Mouse (Mus musculus) liver, embryonic 11.5 days (tissue): ENCODE results near the gene Gm3045. TPM values are rescaled to one million over a fixed set of nuclear protein-coding genes. Genes with fewer than 3 reads are reported as not detected.

Source experiments
- ATAC-seq: fragments of 200-750 bp; cut with Nextera tagmentation; replicated peaks from 2 replicates; pipeline ENCODE4 v1.8.0; 2017; ENCODE audit warnings: moderate number of reproducible peaks, mild to moderate bottlenecking, moderate TSS enrichment, moderate library complexity; ENCODE audit not compliant: low FRiP score
- DNase-seq: peaks from one replicate; pipeline ENCODE4 v3.0.0-alpha.2; 2017; ENCODE audit warnings: low spot score
- H3K27ac ChIP-seq: fragments of 300-500 bp; sonication (generic); 2 replicates; pipeline ENCODE4 v1.5.1; 2014; ENCODE audit warnings: mild to moderate bottlenecking, low read depth, low read length, control low read depth
- H3K27me3 ChIP-seq: fragments of 300-500 bp; sonication (generic); replicated peaks from 2 replicates; pipeline ENCODE4 v1.6.1; 2014; ENCODE audit warnings: low read length, mixed read lengths; ENCODE audit not compliant: control insufficient read depth, insufficient read depth
- H3K36me3 ChIP-seq: fragments of 300-500 bp; sonication (generic); 2 replicates; pipeline ENCODE4 v1.6.1; 2014; ENCODE audit warnings: mild to moderate bottlenecking, low read length, moderate library complexity, mixed read lengths; ENCODE audit not compliant: control insufficient read depth, insufficient read depth
- H3K4me1 ChIP-seq: fragments of 300-500 bp; sonication (generic); replicated peaks from 2 replicates; pipeline ENCODE4 v1.6.1; 2014; ENCODE audit warnings: low read length, mixed read lengths; ENCODE audit not compliant: control insufficient read depth, insufficient read depth
- H3K4me2 ChIP-seq: fragments of 300-500 bp; sonication (generic); 2 replicates; pipeline ENCODE4 v1.6.1; 2014; ENCODE audit warnings: mild to moderate bottlenecking, control low read depth, moderate library complexity
- H3K4me3 ChIP-seq: fragments of 300-500 bp; sonication (generic); 2 replicates; pipeline ENCODE4 v1.5.1; 2014; ENCODE audit warnings: low read depth, low read length, control low read depth
- H3K9ac ChIP-seq: fragments of 300-500 bp; sonication (generic); 2 replicates; pipeline ENCODE4 v1.6.1; 2014; ENCODE audit warnings: low read depth, low read length, control low read depth
- H3K9me3 ChIP-seq: fragments of 300-500 bp; sonication (generic); 2 replicates; pipeline ENCODE4 v1.6.1; 2016; ENCODE audit warnings: low read length, inconsistent platforms, mixed read lengths; ENCODE audit not compliant: control insufficient read depth
- WGBS: fragments of 180-500 bp; shearing (Covaris S2); extraction: QIAGEN DNeasy Blood & Tissue Kit; methylation state at CpG from one replicate; pipeline ENCODE4 v1.1.7; 2014; 5-methylcytosine and 5-hydroxymethylcytosine counted together
- polyA plus RNA-seq: library from polyadenylated mRNA; unstranded; fragments of >200 nt; fragmentation: Nextera tagmentation; extraction: Ambion mirVana; gene quantifications from 2 replicates; pipeline ENCODE4 v1.2.1, GENCODE M21; 2014

Gm3045 gene
- polyA plus RNA-seq, 1 experiment from 2014 or later, result not detected

GRCm38 (mm10) chr13:56449239-56450030 lies 23.0 kb downstream of the Gm3045 start:
- ATAC-seq, result no peak
- Histone ChIP-seq H3K9me3 (no peaks in the 10 kb centered on the region), H3K27ac (no peak overlapping the region), H3K27me3 (no peaks in the 10 kb centered on the region; the same call in 1 of the 2 replicates), H3K4me1 (no peaks in the 10 kb centered on the region), H3K36me3 (no peaks in the 10 kb centered on the region), H3K4me3 (no peak overlapping the region), H3K9ac (no peak overlapping the region), H3K4me2 (no peak overlapping the region)
- 74% methylated on average over 10 of the region's 10 CpGs for WGBS
- no peak for DNase-seq

DNA sequence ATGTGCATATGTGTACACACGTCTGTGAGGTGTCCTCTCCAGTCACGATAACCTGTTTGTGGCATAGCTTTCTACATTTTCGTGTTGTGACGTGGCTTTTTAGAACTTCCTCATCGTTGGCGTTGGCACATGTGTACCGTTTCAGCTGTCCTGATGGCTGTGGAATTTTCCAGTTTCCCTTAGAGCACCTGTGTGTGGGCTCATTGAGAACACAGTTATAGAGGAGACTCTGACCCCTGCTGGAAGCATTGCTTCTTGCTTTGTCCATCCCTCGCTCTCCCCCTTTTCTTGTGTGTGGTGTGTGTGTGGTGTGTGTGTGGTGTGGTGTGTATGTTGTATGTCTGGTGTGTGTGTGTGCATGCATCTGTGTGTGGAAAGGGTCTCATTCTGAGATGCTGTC lies 23.6 kb downstream of the Gm3045 start:
- no peak for DNase-seq
- no peaks in the 10 kb centered on the region for H3K9me3 ChIP-seq
- ATAC-seq, result no peak
- WGBS, result 81% methylated on average over 8 of the region's 8 CpGs
- H3K4me2 ChIP-seq, result no peak overlapping the region
- no peaks in the 10 kb centered on the region for H3K4me1 ChIP-seq
- no peak overlapping the region for H3K27ac ChIP-seq
- no peak overlapping the region for H3K4me3 ChIP-seq
- H3K36me3 ChIP-seq, result no peaks in the 10 kb centered on the region
- no peak overlapping the region for H3K9ac ChIP-seq
- H3K27me3 ChIP-seq, result no peaks in the 10 kb centered on the region; the same call in 1 of the 2 replicates

DNA sequence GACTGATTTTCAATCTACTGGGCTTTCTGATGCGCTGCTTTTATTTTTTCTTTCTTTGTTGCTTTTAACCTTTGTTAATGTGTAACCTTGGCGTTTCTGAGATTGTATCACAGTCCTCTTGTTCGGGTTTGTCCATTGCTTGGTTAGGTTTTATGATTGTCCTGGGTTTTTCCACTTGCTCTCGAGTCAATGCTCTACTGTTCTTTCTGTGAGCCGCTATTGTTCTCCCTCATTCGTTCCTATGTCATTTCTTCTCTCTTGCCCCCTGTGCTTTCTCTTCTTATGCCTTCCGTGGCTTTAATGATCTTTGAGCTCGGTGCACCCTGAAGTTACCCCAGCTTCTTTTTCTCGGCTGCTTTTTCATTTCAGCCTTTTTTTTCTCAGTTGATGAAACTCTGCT lies 31.6 kb downstream of the Gm3045 start:
- H3K27ac ChIP-seq, result no peak overlapping the region
- H3K4me1 ChIP-seq, result no peaks in the 10 kb centered on the region
- 69% methylated on average over 9 of the region's 9 CpGs for WGBS
- no peak overlapping the region for H3K4me3 ChIP-seq
- H3K36me3 ChIP-seq, result no peaks in the 10 kb centered on the region
- ATAC-seq (no peak), DNase-seq (no peak)
- no peak overlapping the region for H3K4me2 ChIP-seq
- no peaks in the 10 kb centered on the region for H3K27me3 ChIP-seq
- no peak overlapping the region for H3K9ac ChIP-seq
- no peaks in the 10 kb centered on the region for H3K9me3 ChIP-seq

DNA sequence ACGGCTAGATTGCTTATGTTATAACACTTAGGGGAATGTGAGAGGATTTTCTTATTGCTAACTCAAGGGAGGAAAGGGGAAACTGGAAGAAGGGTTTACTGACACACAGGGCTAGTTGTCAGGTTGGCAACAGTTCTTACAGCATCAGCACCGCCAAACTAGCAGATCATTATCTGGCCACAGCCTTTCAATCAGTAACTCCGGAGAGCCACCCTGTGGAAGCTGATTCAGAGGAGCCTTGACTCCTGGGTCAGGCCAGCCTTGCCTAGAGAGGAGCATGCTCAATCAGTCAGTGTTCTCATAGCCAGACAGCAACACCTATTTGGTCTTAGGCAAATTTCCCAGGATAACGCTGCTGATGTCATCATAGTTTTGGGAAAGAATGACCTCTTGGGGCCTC lies 35.1 kb downstream of the Gm3045 start:
- Histone ChIP-seq H3K9ac (no peak overlapping the region), H3K4me3 (no peak overlapping the region), H3K4me2 (no peak overlapping the region), H3K4me1 (no peaks in the 10 kb centered on the region), H3K9me3 (no peaks in the 10 kb centered on the region), H3K27ac (no peak overlapping the region), H3K36me3 (no peaks in the 10 kb centered on the region), H3K27me3 (0 out of 2 replicates have a peak, but pooled peaks cover 2% of the 10 kb centered on the region)
- ATAC-seq, result no peak
- WGBS, result 62% methylated on average over 4 of the region's 4 CpGs
- DNase-seq, result no peak

GRCm38 (mm10) chr13:56462791-56463190 lies 36.4 kb downstream of the Gm3045 start:
- H3K4me3 ChIP-seq, result no peak overlapping the region
- H3K4me2 ChIP-seq, result no peak overlapping the region
- 84% methylated on average over 4 of the region's 4 CpGs for WGBS
- DNase-seq (no peak), ATAC-seq (no peak)
- H3K36me3 ChIP-seq, result no peaks in the 10 kb centered on the region
- no peak overlapping the region for H3K27ac ChIP-seq
- H3K27me3 ChIP-seq, result 0 out of 2 replicates have a peak, but pooled peaks cover 2% of the 10 kb centered on the region
- H3K9me3 ChIP-seq, result no peaks in the 10 kb centered on the region
- H3K4me1 ChIP-seq, result no peaks in the 10 kb centered on the region
- no peak overlapping the region for H3K9ac ChIP-seq

- H3K4me3 ChIP-seq, result no peak overlapping the region
- 0 out of 2 replicates have a peak, but pooled peaks cover 2% of the 10 kb centered on the region for H3K27me3 ChIP-seq
- WGBS, result 83% methylated on average over 7 of the region's 7 CpGs
- no peak for ATAC-seq
- no peaks in the 10 kb centered on the region for H3K4me1 ChIP-seq
- no peak for DNase-seq
- H3K36me3 ChIP-seq, result no peaks in the 10 kb centered on the region
- H3K9ac ChIP-seq, result no peak overlapping the region
- H3K9me3 ChIP-seq, result no peaks in the 10 kb centered on the region
- no peak overlapping the region for H3K27ac ChIP-seq
- H3K4me2 ChIP-seq, result no peak overlapping the region
These were observed 36.9 kb downstream of the Gm3045 start for GRCm38 (mm10) chr13:56463261-56463660.

- H3K27me3 ChIP-seq, result 0 out of 2 replicates have a peak, but pooled peaks cover 2% of the 10 kb centered on the region
- 63% methylated on average over 6 of the region's 6 CpGs for WGBS
These were observed 37.4 kb downstream of the Gm3045 start for GRCm38 (mm10) chr13:56463750-56464149.

DNA sequence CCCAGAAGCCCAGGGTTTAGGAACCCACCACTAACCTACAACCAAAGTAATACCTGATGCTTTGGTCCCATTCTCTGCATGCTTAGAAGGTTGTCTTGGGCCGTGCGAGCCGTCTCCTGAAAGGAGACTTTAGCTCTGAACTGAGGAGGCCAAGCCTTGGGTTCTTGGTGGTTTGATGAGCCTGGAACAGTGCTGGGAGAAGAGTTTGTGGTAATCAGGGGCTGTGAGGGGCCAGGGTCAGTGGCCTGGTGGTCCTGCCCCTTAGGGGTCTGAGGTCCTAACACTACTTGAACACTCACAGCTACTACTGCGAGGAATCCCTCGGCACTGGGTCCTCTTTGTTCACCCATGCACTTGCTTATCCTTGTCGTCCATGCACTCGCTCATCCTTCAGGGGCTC lies 41.4 kb downstream of the Gm3045 start:
- WGBS, result 86% methylated on average over 7 of the region's 7 CpGs
- Histone ChIP-seq H3K27ac (no peak overlapping the region), H3K9me3 (no peaks in the 10 kb centered on the region), H3K4me2 (no peak overlapping the region), H3K27me3 (0 out of 2 replicates have a peak, but pooled peaks cover 2% of the 10 kb centered on the region), H3K9ac (no peak overlapping the region), H3K36me3 (no peaks in the 10 kb centered on the region), H3K4me1 (no peaks in the 10 kb centered on the region), H3K4me3 (no peak overlapping the region)
- DNase-seq (no peak), ATAC-seq (no peak)

More at GRCm38 (mm10) chr13:56463750-56464149, 37.4 kb downstream of the Gm3045 start:
- H3K36me3 ChIP-seq, result no peaks in the 10 kb centered on the region
- no peaks in the 10 kb centered on the region for H3K4me1 ChIP-seq
- ATAC-seq (no peak), DNase-seq (no peak)
- H3K4me3 ChIP-seq, result no peak overlapping the region
- no peak overlapping the region for H3K9ac ChIP-seq
- no peak overlapping the region for H3K4me2 ChIP-seq
- H3K27ac ChIP-seq, result no peak overlapping the region
- no peaks in the 10 kb centered on the region for H3K9me3 ChIP-seq

- Histone ChIP-seq H3K27me3 (0 out of 2 replicates have a peak, but pooled peaks cover under 1% of the 10 kb centered on the region), H3K27ac (no peak overlapping the region), H3K9ac (no peak overlapping the region), H3K9me3 (no peaks in the 10 kb centered on the region), H3K4me1 (no peaks in the 10 kb centered on the region), H3K36me3 (no peaks in the 10 kb centered on the region), H3K4me3 (no peak overlapping the region), H3K4me2 (no peak overlapping the region)
- 83% methylated on average over 4 of the region's 4 CpGs for WGBS
- ATAC-seq (no peak), DNase-seq (no peak)
These were observed 42.1 kb downstream of the Gm3045 start for GRCm38 (mm10) chr13:56468536-56468935.
